Mouse (Mus musculus): Measurements from ENCODE around the gene C2.

DNA sequence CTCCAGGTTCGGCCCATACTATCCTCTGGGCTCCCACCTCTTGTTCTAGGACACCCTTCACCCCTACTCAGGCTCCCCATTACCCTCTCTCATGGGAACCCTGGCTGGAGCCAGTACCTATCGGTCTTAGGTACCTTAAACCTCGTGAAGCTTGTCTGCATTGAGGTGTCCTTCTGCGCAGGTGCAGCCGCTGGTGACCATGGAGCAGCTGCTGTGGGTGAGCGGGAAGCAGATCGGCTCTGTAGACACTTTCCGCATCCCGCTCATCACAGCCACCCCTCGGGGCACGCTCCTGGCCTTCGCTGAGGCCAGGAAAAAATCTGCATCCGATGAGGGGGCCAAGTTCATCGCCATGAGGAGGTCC lies 33.7 kb upstream of the C2 start:
- no peak for TF ChIP-seq CTCF (IDR thresholded peaks at IDR 0.05; ENCODE audit: low read depth)
- TF ChIP-seq EP300 (IDR thresholded peaks at IDR 0.05; ENCODE audit: low read depth) = no peak
